Mouse (Mus musculus): ENCODE data around the gene Olfr1025-ps1. TPM values are rescaled to one million over a fixed set of nuclear protein-coding genes. Genes with fewer than 3 reads are reported as not detected.

Olfr1025-ps1 gene
- not detected in 2 replicates for polyA plus RNA-seq (2015; fragmentation: Nextera tagmentation; extraction: Ambion mirVana)

DNA sequence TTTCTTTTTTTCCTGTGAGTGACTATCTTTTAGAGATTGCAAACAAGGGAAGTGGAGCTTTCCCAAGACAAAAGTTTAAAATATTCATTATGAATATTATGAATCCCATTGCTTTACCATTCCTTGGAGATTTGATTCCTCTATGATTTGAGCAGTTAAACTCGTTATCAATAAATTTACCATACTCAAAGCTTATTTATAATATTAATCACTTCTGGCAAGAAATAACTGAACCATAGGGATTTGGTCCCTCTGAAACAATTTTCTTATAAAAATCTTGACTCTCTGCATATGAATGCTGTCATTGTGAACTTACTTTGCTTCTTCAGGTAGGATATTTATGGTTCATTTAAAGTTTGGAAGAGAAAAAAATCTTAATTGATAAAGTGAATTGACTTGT is at the start of gene Olfr1025-ps1:
TSS of gene Olfr1025-ps1 (plus strand) at position 301 of the 400 bp plus-strand sequence.
- Histone ChIP-seq H3K27ac (replicated peaks) (no peak within 1 kb of the TSS), H3K27me3 (replicated peaks) (no peaks in the 10 kb centered on the region), H3K9me3 (replicated peaks) (no peaks in the 10 kb centered on the region), H3K4me2 (no peak within 1 kb of the TSS), H3K9ac (replicated peaks) (no peak within 1 kb of the TSS), H3K4me3 (replicated peaks) (no peak within 1 kb of the TSS), H3K4me1 (no peaks in the 10 kb centered on the region), H3K36me3 (no peaks in the 10 kb centered on the region)
- 57% methylated on average over 1 of the region's 1 CpGs for WGBS
- no peak for ATAC-seq (ENCODE audit: low FRiP score)

DNA sequence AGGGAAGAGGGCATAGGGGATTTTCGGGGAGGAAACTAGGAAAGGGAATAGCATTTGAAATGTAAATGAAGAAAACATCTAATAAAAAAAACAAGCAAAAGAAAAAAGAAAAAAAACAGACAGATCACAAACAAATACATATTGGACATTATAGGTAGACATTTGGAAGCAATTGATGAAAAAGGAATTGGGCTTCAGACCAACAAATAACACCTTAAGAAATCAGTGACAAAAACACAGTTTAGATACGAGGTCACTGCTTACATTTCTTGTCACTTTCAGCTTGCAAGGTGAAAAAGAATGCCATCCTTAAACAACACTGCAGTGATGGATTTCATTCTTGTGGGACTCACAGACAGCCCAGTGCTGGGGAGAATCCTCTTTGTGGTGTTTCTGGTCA is 46.7 kb upstream of the Olfr1025-ps1 start, which contains the start of gene Olfr1022:
TSS of gene Olfr1022 (plus strand) at position 301 of the 400 bp plus-strand sequence.
- Histone ChIP-seq H3K4me2 (no peak within 1 kb of the TSS), H3K27me3 (replicated peaks) (no peaks in the 10 kb centered on the region), H3K36me3 (no peaks in the 10 kb centered on the region), H3K4me3 (replicated peaks) (no peak within 1 kb of the TSS), H3K9me3 (replicated peaks) (no peaks in the 10 kb centered on the region), H3K4me1 (no peaks in the 10 kb centered on the region), H3K9ac (replicated peaks) (no peak within 1 kb of the TSS), H3K27ac (replicated peaks) (no peak within 1 kb of the TSS)
- 57% methylated on average over 2 of the region's 2 CpGs for WGBS
- ATAC-seq (ENCODE audit: low FRiP score) = no peak

GRCm38 (mm10) chr2:85885340-85885739 is 29.7 kb upstream of the Olfr1025-ps1 start, which contains the start of gene Olfr1023:
TSS of gene Olfr1023 (plus strand) at chr2:85885640.
- H3K4me3 ChIP-seq (replicated peaks) = no peak within 1 kb of the TSS
- H3K27ac ChIP-seq (replicated peaks) = no peak within 1 kb of the TSS
- no peaks in the 10 kb centered on the region for H3K4me1 ChIP-seq
- no peaks in the 10 kb centered on the region for H3K27me3 ChIP-seq (replicated peaks)
- 80% methylated on average over 2 of the region's 2 CpGs for WGBS
- no peak for ATAC-seq (ENCODE audit: low FRiP score)
- H3K4me2 ChIP-seq = no peak within 1 kb of the TSS
- no peak within 1 kb of the TSS for H3K9ac ChIP-seq (replicated peaks)
- no peaks in the 10 kb centered on the region for H3K9me3 ChIP-seq (replicated peaks)
- H3K36me3 ChIP-seq = no peaks in the 10 kb centered on the region

GRCm38 (mm10) chr2:85904952-85905351 is 10.0 kb upstream of the Olfr1025-ps1 start, which contains the start of gene Olfr1024:
TSS of gene Olfr1024 (minus strand) at chr2:85905052.
- WGBS = 91% methylated on average over 3 of the region's 3 CpGs
- H3K27me3 ChIP-seq (replicated peaks) = no peaks in the 10 kb centered on the region
- no peak within 1 kb of the TSS for H3K4me2 ChIP-seq
- no peaks in the 10 kb centered on the region for H3K36me3 ChIP-seq
- no peak within 1 kb of the TSS for H3K27ac ChIP-seq (replicated peaks)
- no peaks in the 10 kb centered on the region for H3K4me1 ChIP-seq
- no peak within 1 kb of the TSS for H3K9ac ChIP-seq (replicated peaks)
- 0 out of 2 replicates have a peak, but pooled peaks cover 3% of the 10 kb centered on the region for H3K9me3 ChIP-seq (replicated peaks)
- ATAC-seq (ENCODE audit: low FRiP score) = no peak
- H3K4me3 ChIP-seq (replicated peaks) = no peak within 1 kb of the TSS

GRCm38 (mm10) chr2:85913197-85913596 is 1.8 kb upstream of the Olfr1025-ps1 start:
- Histone ChIP-seq H3K9me3 (replicated peaks) (no peaks in the 10 kb centered on the region), H3K27me3 (replicated peaks) (no peaks in the 10 kb centered on the region), H3K9ac (replicated peaks) (no peak overlapping the region), H3K27ac (replicated peaks) (no peak overlapping the region), H3K4me3 (replicated peaks) (no peak overlapping the region), H3K36me3 (no peaks in the 10 kb centered on the region), H3K4me2 (no peak overlapping the region), H3K4me1 (no peaks in the 10 kb centered on the region)
- no peak for ATAC-seq (ENCODE audit: low FRiP score)

- H3K9ac ChIP-seq (replicated peaks) = no peak within 1 kb of the TSS
- H3K4me3 ChIP-seq (replicated peaks) = no peak within 1 kb of the TSS
- no peaks in the 10 kb centered on the region for H3K36me3 ChIP-seq
- no peaks in the 10 kb centered on the region for H3K27me3 ChIP-seq (replicated peaks)
- no peak for ATAC-seq (ENCODE audit: low FRiP score)
- no peaks in the 10 kb centered on the region for H3K4me1 ChIP-seq
- H3K4me2 ChIP-seq = no peak within 1 kb of the TSS
- WGBS = 92% methylated on average over 3 of the region's 3 CpGs
- H3K27ac ChIP-seq (replicated peaks) = no peak within 1 kb of the TSS
- no peaks in the 10 kb centered on the region for H3K9me3 ChIP-seq (replicated peaks)
Observed at GRCm38 (mm10) chr2:85921258-85921657, 6.3 kb downstream of the Olfr1025-ps1 start, which contains the start of gene Olfr1026. TSS of gene Olfr1026 (plus strand) at chr2:85921558.

DNA sequence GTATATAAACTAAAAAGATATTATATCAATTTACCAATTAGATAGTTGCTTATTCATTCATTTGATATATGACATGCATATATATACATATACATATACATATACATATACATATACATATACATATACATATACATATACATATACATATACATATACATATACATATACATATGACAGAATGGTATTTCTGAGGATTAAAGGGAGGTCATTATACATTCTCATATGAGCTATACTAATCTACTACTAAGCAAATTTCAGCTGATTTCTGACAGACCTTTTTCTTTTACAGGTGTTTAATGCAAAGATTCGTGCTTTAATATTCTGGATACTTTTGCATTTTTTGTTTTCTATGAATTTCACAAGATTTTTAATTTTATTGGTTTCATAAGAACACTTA is 35.1 kb downstream of the Olfr1025-ps1 start, which contains the start of gene Olfr1028:
TSS of gene Olfr1028 (plus strand) at position 301 of the 400 bp plus-strand sequence.
- H3K4me1 ChIP-seq = no peaks in the 10 kb centered on the region
- H3K27ac ChIP-seq (replicated peaks) = no peak within 1 kb of the TSS
- no peak for ATAC-seq (ENCODE audit: low FRiP score)
- H3K4me2 ChIP-seq = no peak within 1 kb of the TSS
- H3K27me3 ChIP-seq (replicated peaks) = no peaks in the 10 kb centered on the region
- no peaks in the 10 kb centered on the region for H3K9me3 ChIP-seq (replicated peaks)
- H3K36me3 ChIP-seq = no peaks in the 10 kb centered on the region
- H3K9ac ChIP-seq (replicated peaks) = no peak within 1 kb of the TSS
- WGBS = 82% methylated on average over 1 of the region's 1 CpGs
- H3K4me3 ChIP-seq (replicated peaks) = no peak within 1 kb of the TSS

Other genes with a start within 250 kb of the Olfr1025-ps1 start
- not detected in 2 replicates for gene Olfr1006, start 236.4 kb upstream of the Olfr1025-ps1 start, polyA plus RNA-seq (2015; fragmentation: Nextera tagmentation; extraction: Ambion mirVana)
- not detected in 2 replicates for gene Olfr1008, start 225.8 kb upstream of the Olfr1025-ps1 start, polyA plus RNA-seq (2015; fragmentation: Nextera tagmentation; extraction: Ambion mirVana)
- not detected in 2 replicates for gene Olfr1009, start 199.8 kb upstream of the Olfr1025-ps1 start, polyA plus RNA-seq (2015; fragmentation: Nextera tagmentation; extraction: Ambion mirVana)
- not detected in 2 replicates for gene Olfr1012, start 152.4 kb upstream of the Olfr1025-ps1 start, polyA plus RNA-seq (2015; fragmentation: Nextera tagmentation; extraction: Ambion mirVana)
- gene Olfr1013, start 148.1 kb upstream of the Olfr1025-ps1 start, polyA plus RNA-seq (2015; fragmentation: Nextera tagmentation; extraction: Ambion mirVana) = not detected in 2 replicates
- not detected in 2 replicates for gene Olfr1014, start 142.5 kb upstream of the Olfr1025-ps1 start, polyA plus RNA-seq (2015; fragmentation: Nextera tagmentation; extraction: Ambion mirVana)
- gene Olfr1015, start 133.2 kb upstream of the Olfr1025-ps1 start, polyA plus RNA-seq (2015; fragmentation: Nextera tagmentation; extraction: Ambion mirVana) = not detected in 2 replicates
- gene Olfr1016, start 112.6 kb upstream of the Olfr1025-ps1 start, polyA plus RNA-seq (2015; fragmentation: Nextera tagmentation; extraction: Ambion mirVana) = not detected in 2 replicates
- not detected in 2 replicates for gene Olfr1018, start 96.7 kb upstream of the Olfr1025-ps1 start, polyA plus RNA-seq (2015; fragmentation: Nextera tagmentation; extraction: Ambion mirVana)
- gene Olfr1019, start 69.7 kb upstream of the Olfr1025-ps1 start, polyA plus RNA-seq (2015; fragmentation: Nextera tagmentation; extraction: Ambion mirVana) = not detected in 2 replicates
- gene Olfr1020, start 68.2 kb upstream of the Olfr1025-ps1 start, polyA plus RNA-seq (2015; fragmentation: Nextera tagmentation; extraction: Ambion mirVana) = not detected in 2 replicates
- gene Olfr1022, start 46.6 kb upstream of the Olfr1025-ps1 start, polyA plus RNA-seq (2015; fragmentation: Nextera tagmentation; extraction: Ambion mirVana) = not detected in 2 replicates
- gene Olfr1023, start 29.6 kb upstream of the Olfr1025-ps1 start, polyA plus RNA-seq (2015; fragmentation: Nextera tagmentation; extraction: Ambion mirVana) = not detected in 2 replicates
- gene Olfr1024, start 10.1 kb upstream of the Olfr1025-ps1 start, polyA plus RNA-seq (2015; fragmentation: Nextera tagmentation; extraction: Ambion mirVana) = not detected in 2 replicates
- gene Olfr1026, start 6.4 kb downstream of the Olfr1025-ps1 start, polyA plus RNA-seq (2015; fragmentation: Nextera tagmentation; extraction: Ambion mirVana) = not detected in 2 replicates
- gene Olfr1028, start 35.2 kb downstream of the Olfr1025-ps1 start, polyA plus RNA-seq (2015; fragmentation: Nextera tagmentation; extraction: Ambion mirVana) = not detected in 2 replicates
- not detected in 2 replicates for gene Olfr1029, start 58.7 kb downstream of the Olfr1025-ps1 start, polyA plus RNA-seq (2015; fragmentation: Nextera tagmentation; extraction: Ambion mirVana)
- gene Olfr1030, start 64.1 kb downstream of the Olfr1025-ps1 start, polyA plus RNA-seq (2015; fragmentation: Nextera tagmentation; extraction: Ambion mirVana) = not detected in 2 replicates
- not detected in 2 replicates for gene Olfr1031, start 75.1 kb downstream of the Olfr1025-ps1 start, polyA plus RNA-seq (2015; fragmentation: Nextera tagmentation; extraction: Ambion mirVana)
- gene Olfr1032, start 90.3 kb downstream of the Olfr1025-ps1 start, polyA plus RNA-seq (2015; fragmentation: Nextera tagmentation; extraction: Ambion mirVana) = not detected in 2 replicates
- gene Olfr1033, start 105.4 kb downstream of the Olfr1025-ps1 start, polyA plus RNA-seq (2015; fragmentation: Nextera tagmentation; extraction: Ambion mirVana) = 0.04 and 0.28 TPM in 2 replicates
- not detected in 2 replicates for gene Olfr1034, start 130.7 kb downstream of the Olfr1025-ps1 start, polyA plus RNA-seq (2015; fragmentation: Nextera tagmentation; extraction: Ambion mirVana)
- gene Olfr1036, start 158.8 kb downstream of the Olfr1025-ps1 start, polyA plus RNA-seq (2015; fragmentation: Nextera tagmentation; extraction: Ambion mirVana) = not detected in 2 replicates
- gene Olfr1037, start 172.2 kb downstream of the Olfr1025-ps1 start, polyA plus RNA-seq (2015; fragmentation: Nextera tagmentation; extraction: Ambion mirVana) = not detected in 2 replicates
- gene Olfr1039, start 220.7 kb downstream of the Olfr1025-ps1 start, polyA plus RNA-seq (2015; fragmentation: Nextera tagmentation; extraction: Ambion mirVana) = not detected in 2 replicates
- not detected in 2 replicates for gene Olfr1040, start 231.5 kb downstream of the Olfr1025-ps1 start, polyA plus RNA-seq (2015; fragmentation: Nextera tagmentation; extraction: Ambion mirVana)
- not detected in 2 replicates for gene Olfr1042, start 246.6 kb downstream of the Olfr1025-ps1 start, polyA plus RNA-seq (2015; fragmentation: Nextera tagmentation; extraction: Ambion mirVana)

Measured in neural tube, embryonic 15.5 days (tissue).